Mouse (Mus musculus) kidney, postnatal 25 days (tissue): ENCODE results near the gene Rnd1.

Experiments
- DNase-seq, 2 experiments: peaks; one replicate each; pipeline ENCODE4 v3.0.0; 2021; ENCODE audit warnings: mixed read lengths in 2 of 2

The Rnd1 gene

DNA sequence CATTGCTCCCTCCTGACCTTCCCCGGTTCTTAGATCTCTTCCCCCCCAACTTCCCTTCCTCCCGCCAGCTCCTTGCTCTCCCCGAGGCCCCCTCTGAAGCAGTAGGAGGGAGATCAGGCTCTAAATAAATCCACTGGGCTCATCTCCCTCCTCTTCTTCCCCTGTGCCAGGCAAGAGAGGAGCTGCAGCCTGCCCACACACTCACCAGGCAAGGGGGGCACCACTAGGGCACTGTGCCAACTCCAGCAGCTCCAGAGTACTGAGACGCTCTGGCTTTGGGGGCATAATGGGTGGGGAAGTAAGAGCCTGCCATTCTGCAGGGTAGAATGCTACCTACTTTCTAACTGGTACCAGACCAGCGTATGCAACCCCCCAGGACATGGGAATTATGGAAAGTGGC, 40.7 kb downstream of the Rnd1 start:
- no peak for DNase-seq

DNA sequence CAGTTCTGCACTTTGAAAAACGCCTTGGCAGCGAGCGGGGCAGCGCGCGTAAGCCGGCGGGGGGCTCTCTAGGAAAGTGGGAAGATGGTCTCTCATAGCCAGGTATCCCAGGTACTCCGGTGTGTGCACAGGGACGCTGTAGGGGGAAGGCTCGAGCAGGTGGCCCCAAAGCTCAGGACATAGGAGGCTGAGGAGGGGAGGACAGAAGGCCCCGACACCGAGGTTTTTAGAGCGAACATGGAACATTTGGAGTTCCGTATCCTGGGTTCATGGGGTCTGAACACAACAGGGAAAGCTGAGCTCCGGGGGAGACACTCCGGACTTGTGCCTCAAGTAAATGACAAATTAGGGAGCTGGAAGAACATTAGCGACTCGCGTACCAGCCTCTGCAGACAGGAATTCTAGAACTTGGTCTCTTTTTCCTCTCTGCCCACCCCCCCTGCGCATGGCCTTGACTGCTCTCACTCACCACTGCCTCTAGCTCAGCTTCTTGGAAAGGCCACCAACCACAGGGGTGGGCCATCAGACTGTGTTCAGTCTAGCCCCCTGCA, 41.9 kb downstream of the Rnd1 start:
- DNase-seq: no peak

DNA sequence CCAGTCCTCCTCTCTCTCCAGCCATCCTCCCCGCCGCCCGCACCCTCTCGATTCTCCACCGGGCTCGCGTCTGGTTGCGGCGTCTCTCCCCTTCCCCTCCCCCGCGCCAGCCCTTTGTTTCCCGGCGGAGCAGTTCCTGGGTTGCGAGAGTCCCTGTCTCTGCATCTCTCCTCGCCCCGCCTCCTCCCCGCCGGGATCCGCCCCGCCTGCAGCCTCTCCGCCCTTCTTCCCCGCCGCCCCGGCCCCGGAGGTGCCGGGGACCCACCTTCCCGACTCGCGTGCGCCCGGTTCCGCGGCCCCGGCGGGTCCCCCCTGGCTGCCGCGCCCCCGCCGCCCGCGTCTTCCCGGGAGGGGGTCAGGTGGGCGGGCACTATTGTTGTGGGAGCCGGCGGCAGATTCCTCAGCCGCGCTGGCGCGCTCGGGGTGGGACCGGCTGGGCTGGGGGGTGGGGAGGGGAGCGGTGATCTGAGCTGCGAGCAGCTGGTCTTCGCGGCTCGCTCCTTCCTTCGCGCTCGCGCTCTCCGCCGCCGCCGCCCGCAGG, 42.6 kb downstream of the Rnd1 start:
- peak; percentile 82 to 88 for DNase-seq

DNA sequence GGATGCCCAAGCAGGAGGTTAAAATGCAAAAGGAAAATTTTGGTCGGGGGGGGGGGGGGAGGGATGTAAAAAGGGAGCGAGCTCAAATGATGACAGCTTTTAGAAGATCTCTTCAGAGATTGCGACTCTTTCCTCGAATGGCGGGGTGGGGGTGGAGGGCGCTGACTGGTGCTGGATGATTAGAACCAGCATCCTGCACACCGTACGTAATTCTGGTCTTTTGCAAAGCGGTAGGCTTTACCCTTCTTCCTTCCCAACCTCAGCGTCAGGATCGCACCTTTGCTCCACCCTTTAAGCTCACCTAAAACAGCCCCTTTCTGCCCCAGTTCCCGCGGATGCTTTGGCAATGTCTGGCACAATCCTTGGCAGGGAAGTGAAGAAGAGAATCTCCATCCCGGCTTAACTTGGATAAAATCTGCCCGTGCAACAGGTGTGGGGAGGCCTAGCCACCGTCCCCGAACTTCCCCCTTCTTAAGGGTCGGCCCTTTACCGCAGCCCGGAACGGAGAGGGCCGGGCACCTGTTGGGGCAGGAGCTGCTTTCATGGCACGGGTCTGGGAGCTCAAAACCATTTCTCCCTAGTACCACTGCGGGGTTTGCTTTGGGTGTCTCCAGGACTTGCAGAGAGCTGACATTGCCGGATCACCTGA, 43.3 kb downstream of the Rnd1 start:
- no peak for DNase-seq

DNA sequence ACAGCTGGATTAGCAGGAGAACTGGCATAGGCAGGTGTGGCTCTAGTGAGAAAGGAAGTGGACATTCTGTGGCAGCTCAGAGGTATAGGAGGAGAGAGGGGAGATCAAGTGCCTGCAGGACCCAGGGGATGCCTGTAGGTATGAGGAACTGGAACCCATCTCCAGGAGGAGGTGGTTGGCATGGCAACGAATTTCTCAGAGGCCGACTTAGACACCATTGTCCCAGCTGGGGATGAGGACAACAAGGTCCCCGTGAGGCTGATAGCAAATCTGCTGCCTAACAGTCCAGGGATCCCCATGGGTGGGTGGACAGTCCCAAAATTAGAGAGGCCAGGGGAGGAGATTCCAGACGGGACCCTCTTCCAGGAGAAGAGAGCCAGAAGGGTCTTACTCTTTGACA, 44.3 kb downstream of the Rnd1 start:
- DNase-seq: no peak

DNA sequence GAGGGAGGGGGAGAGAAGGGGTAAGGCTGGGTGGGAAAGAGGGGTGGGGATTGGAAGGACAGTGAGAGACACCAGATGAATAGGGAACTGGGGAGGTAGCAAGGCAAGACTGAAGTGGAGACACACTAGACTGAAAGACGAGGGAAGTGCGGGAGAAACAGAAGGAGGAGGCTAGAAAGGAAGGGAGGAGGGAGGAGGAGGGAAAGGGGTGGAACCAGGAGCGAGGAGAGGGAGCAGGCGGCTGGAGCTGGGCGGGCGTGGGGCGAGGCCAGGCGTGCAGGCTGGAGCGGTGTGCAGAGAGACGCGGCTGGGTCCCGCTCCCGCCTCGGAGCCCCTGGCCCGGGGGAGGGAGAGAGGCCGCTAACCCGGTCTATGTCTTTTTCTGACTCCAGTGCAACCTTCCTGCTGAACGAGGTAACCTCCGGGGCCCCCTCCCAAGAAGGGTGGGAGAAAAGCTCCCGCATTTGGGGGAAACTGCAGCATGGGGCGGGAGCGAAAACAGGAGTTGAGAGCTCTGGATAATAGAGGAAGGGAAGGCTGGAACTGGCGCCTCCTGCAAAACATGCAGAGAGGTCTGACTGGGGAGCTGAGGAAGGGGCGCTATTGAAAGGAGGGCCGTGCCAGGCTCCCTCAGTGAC, 45.0 kb downstream of the Rnd1 start:
- DNase-seq: peak; percentile 73 to 87

DNA sequence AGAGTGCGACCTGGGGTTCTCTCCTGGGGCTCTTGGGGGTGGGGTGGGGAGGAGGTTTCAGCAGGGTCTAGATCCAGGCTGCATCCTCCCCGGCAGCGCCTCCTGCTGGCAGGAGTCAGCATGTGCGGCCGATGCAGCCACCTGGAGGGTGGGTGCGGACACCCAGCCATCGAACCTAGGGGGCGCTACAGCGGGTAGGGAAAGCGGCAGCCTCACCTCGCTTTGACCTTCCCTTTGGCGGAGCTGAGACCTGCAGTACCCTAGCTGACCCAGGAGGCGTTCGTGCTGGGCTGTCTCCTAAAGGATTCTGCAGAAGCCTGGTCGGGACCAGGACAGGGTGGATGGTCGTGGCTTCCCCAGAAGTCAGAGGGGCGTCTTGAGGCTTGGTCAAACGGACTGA, 45.8 kb downstream of the Rnd1 start:
- DNase-seq: peak; percentile 72 to 83

DNA sequence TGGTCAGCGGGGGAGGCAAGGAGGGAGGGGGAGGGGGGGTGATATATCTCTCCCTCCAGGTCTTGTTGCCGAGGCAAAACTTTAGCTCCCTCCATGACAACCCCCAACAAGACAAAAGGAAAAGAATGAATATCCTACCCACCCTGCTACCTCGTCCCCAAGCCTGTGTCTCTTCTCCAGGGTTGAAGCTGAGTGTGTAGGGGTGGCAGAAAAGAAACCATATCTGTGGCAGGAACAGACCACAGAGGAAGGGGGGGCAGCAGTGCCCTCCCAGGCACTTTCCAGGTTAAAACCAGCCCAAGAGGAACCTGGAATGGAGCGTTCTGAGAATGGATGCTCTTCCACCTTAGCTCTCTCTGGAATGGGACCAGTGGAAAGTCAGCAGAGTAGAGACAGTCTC, 46.7 kb downstream of the Rnd1 start, which contains the start of gene Cacnb3:
TSS of gene Cacnb3 (plus strand) at position 301 of the 400 bp plus-strand sequence.
- no peak for DNase-seq

DNA sequence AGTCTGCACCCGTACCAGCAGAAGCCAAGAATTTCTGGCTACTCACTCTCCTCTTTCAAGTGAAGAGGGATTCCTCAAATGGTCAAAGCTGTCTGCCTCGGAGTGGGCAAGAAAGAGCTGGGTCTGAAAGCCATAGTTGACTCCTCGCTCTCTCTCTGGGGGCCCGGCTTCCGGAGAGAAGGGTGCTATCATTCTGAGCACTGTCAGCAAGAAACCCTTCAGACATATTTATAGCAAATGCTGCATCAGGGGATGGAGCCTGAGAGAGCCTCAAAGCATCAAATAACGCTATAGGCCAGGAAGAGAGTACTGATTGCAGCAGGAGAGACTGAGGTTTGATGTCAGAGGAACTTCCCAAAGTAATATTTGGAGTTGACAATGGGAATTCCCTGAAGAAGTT, 47.8 kb downstream of the Rnd1 start:
- DNase-seq: no peak

DNA sequence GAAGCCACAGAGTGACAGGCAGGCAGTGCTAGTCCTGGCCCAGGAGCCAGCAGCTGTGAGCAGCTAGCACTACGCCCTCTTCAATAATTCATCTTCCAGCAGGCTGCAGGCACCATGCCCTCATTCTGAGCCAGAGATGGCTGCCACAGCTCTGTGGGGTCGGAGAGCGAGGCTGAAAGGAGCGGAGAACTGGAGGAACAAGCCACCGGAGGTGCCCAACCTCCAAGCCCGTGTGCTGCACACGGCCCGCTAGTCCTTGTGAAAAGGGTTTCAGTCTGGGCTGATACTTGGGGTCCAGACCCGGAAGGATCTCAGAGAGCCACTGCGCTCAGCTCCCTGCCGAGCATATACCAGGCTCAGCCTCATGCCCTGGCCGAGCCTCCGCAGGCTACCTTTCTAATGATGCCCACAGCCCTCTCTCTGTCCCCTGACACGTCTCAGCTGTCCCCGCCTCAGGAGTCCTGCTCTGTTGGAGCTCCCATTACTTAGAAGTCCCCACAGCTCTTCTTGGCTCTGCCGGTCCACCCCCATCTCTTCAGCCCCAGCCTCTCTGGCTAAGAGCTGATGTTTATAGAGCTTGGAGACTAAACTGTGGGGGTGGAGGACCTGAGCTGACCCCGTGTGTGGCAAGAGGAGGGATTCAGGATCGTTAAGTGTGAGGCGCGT, 48.5 kb downstream of the Rnd1 start:
- no peak for DNase-seq

DNA sequence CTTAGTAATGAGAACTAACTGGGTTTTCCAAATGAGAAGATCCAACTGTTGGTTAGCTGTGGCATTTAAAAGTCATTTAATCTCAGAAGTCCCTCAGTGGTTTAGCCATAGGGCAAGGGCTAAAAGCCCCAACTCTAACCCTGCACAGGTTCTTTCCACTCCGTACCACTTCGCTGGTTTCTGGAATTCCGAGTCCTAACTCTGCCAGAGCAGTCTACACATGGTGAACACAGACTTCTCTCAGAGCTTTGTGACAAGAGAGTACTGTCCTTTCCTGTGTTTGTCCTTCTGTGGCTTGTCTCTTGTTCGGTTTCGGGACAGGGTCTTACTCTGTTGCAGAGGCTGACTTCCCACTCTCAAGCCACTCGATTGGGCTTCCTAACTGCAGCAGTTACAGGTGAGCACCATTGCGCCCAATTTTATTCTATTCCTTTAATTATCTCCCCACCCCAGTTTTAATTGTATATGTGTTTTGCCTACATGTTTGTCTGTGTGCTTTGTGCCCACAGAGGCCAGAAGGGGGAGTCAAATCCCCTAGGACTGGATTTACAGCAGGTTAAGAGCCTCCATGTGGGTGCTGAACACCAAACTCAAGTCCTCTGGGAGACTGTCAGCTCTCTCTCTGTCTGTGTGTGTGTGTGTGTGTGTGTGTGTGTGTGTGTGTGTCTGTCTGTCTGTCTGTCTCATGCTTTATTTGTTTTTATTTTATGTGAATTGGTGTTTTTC, 50.6 kb downstream of the Rnd1 start:
- no peak for DNase-seq

DNA sequence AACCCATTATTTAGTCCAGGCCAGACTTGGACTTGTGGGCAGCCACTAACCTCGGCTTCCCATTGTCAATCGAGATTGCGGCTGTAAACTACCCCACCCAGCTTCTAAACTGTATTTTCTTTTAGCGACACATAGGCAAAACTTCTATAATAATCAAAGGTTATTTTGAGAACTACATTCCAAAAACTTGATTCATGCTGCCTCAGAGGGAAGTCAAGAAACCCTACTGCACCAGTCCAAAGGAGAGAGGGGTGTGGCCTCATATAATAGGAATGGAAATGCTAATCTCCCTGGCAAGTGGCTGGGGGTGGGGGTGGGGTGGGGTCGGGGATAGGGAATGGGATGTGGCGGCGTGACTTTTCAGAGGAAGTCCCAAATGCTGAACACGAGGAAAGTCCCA, 51.2 kb downstream of the Rnd1 start:
- no peak for DNase-seq

DNA sequence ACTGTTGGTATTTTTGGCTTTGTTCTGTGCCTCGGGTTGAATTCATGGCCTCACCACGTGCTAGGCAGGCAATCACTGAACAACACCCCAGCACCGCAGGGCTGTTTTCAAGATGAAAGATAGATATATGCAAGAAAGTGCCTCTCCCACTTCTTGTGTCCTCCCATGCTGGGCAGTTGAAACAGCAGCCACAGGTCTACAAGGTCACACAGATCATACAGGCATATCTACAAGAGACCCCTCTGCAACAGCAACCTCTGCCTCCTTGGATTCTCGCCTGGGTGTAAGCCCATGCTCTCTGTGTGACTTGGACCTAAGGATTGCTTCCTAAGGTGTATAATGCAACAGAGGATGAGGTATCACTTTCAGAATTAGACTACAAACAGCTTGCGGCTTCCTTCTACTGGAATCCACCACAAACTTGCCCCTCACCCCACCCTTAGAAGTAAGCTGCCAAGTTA, 53.9 kb downstream of the Rnd1 start:
- DNase-seq: no peak

DNA sequence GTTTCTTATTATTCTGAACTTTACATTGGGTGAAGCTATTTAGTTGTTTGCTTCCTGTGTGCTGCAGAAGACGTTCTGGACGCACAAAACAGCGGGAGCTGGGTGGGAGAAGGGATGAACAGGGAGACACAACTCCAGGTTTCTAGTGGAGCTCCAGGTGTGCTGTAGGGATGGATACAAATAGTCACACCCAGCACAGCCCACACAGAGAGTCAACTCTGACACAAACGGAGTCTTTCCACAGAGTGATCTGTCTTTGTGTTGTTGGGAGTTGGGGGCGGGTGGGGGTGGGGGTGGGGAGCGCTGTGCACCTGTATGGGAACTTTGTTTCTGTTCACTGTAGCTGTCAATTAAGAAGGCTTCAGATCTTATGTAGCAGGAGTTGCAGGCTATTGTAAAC, 54.5 kb downstream of the Rnd1 start:
- DNase-seq: no peak

DNA sequence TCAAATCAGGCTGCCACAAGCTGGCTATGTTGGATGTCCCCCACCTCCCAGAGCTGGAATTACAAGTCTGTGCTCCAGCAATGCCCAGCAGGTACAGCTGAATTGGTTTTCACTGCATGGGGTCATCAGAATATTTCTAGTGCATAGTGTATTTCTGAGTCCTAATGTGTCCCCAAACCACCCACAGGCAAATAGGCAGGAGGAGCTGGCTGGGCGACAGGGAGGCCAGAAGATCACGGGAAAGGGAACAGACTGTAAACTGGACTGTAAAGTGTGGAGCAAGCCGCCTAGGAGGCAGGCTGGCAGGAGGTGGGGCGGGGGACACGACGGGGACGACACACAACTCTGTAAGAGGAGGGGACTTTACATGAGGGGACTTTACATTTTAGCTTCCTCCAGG, 55.1 kb downstream of the Rnd1 start:
- DNase-seq: peak; percentile 43 to 80

DNA sequence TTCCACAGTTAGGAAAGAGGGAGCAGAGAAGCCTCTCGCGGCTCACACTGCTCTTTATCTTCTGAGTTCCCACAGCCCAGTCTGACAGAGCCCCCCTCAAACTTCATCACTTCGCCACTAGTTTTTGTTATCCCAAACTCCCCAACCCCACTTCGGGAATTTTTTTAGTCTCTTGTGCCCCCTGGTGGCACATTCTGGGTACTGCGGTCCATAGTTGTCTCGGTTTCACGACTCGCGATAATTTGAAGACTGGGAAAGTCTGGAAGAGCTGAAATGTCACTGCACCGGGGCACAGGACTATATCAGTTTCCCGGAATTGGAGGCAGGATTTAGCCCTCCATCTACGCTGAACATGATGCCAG, 60.1 kb downstream of the Rnd1 start:
- peak; percentile 68 to 76 for DNase-seq

DNA sequence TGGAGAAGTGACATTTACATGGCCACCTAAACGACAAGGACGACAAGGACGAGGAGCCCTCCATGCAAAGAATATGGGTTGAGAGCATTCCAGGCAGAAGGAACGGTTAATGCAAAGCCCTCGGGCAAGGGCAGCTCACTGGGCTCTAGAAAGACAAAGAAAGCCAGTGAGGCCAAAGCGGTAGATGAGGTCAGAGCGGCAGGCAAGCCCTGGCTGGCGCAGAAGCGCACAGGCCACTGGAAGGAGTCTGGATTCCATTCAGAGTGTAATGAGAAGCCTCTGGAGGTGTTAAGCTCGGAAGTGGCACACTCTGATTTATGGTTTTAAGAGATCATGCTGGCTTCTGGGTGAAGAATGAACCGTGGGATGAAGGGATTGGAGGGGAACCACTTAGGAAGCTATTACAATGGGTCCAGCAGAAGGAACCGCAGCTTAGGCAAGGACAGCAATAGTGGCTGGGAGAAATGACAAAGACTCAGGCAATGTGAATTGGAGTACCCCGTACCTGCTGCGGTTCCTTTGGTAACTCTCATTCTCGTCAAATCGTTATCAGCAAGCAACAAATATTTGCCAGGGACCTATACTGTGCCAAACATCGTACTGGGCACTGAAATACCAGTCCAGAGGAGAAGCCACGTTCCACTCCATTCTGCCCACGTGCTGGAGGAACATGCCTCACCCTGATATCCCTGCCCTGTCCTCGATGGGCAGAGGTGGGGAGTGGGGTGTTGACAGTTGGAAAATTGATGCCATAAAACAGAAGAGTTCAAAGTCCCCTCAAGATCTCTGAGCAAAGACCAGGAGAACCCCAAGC, 60.7 kb downstream of the Rnd1 start:
- DNase-seq: peak; percentile 55 to 77

DNA sequence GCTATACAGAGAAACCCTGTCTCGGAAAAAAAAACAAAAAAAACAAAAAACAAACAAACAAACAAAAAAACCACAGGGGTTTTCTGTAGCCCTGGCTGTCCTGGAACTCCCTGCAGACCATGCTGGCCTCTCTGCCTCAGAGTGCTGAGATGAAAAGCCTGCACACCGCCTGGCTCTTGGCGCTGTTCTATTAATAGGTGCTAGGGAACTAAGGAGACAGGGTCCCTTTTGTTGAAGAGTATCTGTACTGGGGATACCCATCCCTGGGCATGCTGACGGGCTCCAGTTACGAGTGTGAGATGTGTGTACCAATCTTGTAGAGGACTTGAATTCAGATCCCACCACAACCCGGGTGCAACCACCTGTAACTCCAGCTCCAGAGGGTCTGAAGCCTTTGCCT, 61.5 kb downstream of the Rnd1 start:
- DNase-seq: no peak

DNA sequence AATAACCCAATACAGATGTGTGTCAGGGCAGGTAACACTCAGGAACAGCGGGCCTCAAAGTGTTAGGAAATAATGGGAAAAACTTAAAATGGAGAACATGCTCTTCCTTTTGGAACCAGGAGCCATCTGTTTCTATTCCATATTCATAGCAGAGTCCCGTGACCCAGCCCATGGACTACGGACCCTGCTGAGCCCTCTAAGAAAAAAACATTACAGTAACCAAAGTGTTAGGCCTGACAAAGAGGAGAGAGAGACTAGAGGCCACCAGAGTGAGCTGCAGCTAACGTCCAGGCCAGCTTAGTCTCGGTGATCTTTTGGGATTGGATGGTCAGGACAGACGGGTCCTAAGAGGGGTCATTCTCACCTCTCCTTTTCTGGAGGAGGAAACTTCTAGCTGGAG, 62.3 kb downstream of the Rnd1 start:
- peak; percentile 63 to 74 for DNase-seq

DNA sequence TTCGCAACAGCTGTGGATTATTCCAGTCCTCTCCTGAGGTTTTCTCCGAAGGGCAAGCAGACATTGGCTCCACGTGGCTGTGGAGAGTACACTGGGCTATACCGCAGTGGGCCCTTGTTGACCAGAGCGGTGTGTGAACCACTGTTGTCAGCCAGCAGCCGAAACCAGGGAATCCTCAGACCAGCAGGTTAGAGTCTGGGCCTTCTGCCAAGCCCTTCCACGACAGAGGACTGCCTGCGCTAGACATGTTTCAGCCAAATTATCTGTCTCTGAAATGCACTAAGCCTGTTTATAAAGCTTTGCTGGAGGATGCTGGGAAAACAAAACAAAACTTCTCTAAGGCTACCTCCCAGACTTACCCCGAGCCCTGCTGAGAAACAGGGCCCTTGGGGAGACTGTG, 62.7 kb downstream of the Rnd1 start:
- DNase-seq: peak; percentile 86 to 87
